Mouse (Mus musculus): ENCODE data around the gene 4933411K16Rik. TPM values are rescaled to one million over a fixed set of nuclear protein-coding genes. Genes with fewer than 3 reads are reported as not detected.
A peak's percentile ranks its signal among the peaks of the same experiment; 100 is the strongest.

Gene 4933411K16Rik
- total and polyA plus RNA-seq, 2 experiments, result 7.0 to 17.1 TPM

DNA sequence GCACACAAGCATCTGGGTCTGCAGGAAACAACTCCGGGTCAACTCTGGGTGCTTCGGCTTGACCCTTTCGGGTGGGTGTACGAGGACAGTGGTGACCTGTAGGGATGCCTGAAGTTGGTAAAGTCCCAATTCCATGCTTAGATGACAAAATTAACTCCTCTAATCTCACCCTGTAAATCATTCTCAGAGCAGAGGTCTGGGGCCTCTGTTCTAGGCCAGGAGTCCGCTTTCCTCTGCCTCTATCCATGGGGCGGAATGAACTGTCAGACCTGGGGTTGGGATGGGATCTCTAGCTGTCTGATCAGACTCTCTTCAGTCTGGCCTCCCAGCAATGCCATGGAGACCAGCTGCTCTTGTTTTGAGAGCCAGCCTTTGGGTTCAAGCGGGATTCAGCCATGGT lies 9.4 kb downstream of the 4933411K16Rik start:
- Histone ChIP-seq H3K79me2 (ENCODE audit: control insufficient read depth, insufficient read depth, low read length) (peaks cover 3% of the 10 kb centered on the region; the same call in 1 of the 2 replicates), H3K4me1 (ENCODE audit: control insufficient read depth, insufficient read depth, low read length) (no peaks in the 10 kb centered on the region), H3K4me3 (ENCODE audit: insufficient read depth, low read depth, low read length) (no peak overlapping the region), H3K9ac (ENCODE audit: low read depth, low read length) (no peak overlapping the region), H3K27ac (replicated peaks; ENCODE audit: insufficient read depth, low read depth, low read length) (no peak overlapping the region), H3K27me3 (ENCODE audit: control insufficient read depth, insufficient read depth, low read length) (no peaks in the 10 kb centered on the region), H3K36me3 (ENCODE audit: control insufficient read depth, insufficient read depth, low read length) (peaks cover 46% of the 10 kb centered on the region)
- TF ChIP-seq POLR2A (IDR thresholded peaks at IDR 0.05; ENCODE audit: extremely low read depth, insufficient read depth, low read length) (no peak), CTCF (IDR thresholded peaks at IDR 0.05; ENCODE audit: low read depth, low read length) (no peak)
- WGBS, result 77% methylated on average over 7 of the region's 7 CpGs
- DNase-seq (ENCODE audit: extremely low read depth, low read depth, low spot score), result peak; percentile 46

- H3K79me2 ChIP-seq (ENCODE audit: control insufficient read depth, insufficient read depth, low read length), result no peaks in the 10 kb centered on the region
- H3K27ac ChIP-seq (replicated peaks; ENCODE audit: insufficient read depth, low read depth, low read length), result no peak overlapping the region
- DNase-seq (ENCODE audit: extremely low read depth, low read depth, low spot score), result no peak
- TF ChIP-seq CTCF (IDR thresholded peaks at IDR 0.05; ENCODE audit: low read depth, low read length) (no peak), POLR2A (IDR thresholded peaks at IDR 0.05; ENCODE audit: extremely low read depth, insufficient read depth, low read length) (no peak)
- no peak overlapping the region for H3K9ac ChIP-seq (ENCODE audit: low read depth, low read length)
- H3K27me3 ChIP-seq (ENCODE audit: control insufficient read depth, insufficient read depth, low read length), result no peaks in the 10 kb centered on the region
- WGBS, result 75% methylated on average over 11 of the region's 11 CpGs
- H3K4me3 ChIP-seq (ENCODE audit: insufficient read depth, low read depth, low read length), result no peak overlapping the region
- H3K4me1 ChIP-seq (ENCODE audit: control insufficient read depth, insufficient read depth, low read length), result peaks cover 11% of the 10 kb centered on the region
- H3K36me3 ChIP-seq (ENCODE audit: control insufficient read depth, insufficient read depth, low read length), result peaks cover 32% of the 10 kb centered on the region
These were observed 16.6 kb downstream of the 4933411K16Rik start for GRCm38 (mm10) chr19:42068441-42069240.

GRCm38 (mm10) chr19:42069241-42069525 lies 17.1 kb downstream of the 4933411K16Rik start:
- Histone ChIP-seq H3K36me3 (ENCODE audit: control insufficient read depth, insufficient read depth, low read length) (peaks cover 29% of the 10 kb centered on the region), H3K79me2 (ENCODE audit: control insufficient read depth, insufficient read depth, low read length) (no peaks in the 10 kb centered on the region), H3K9ac (ENCODE audit: low read depth, low read length) (no peak overlapping the region), H3K4me1 (ENCODE audit: control insufficient read depth, insufficient read depth, low read length) (peaks cover 11% of the 10 kb centered on the region), H3K27ac (replicated peaks; ENCODE audit: insufficient read depth, low read depth, low read length) (no peak overlapping the region), H3K27me3 (ENCODE audit: control insufficient read depth, insufficient read depth, low read length) (no peaks in the 10 kb centered on the region), H3K4me3 (ENCODE audit: insufficient read depth, low read depth, low read length) (no peak overlapping the region)
- no peak for DNase-seq (ENCODE audit: extremely low read depth, low read depth, low spot score)
- 77% methylated on average over 6 of the region's 6 CpGs for WGBS
- TF ChIP-seq POLR2A (IDR thresholded peaks at IDR 0.05; ENCODE audit: extremely low read depth, insufficient read depth, low read length), result no peak
- peak; percentile 34; the same call in 1 of the 2 replicates for TF ChIP-seq CTCF (IDR thresholded peaks at IDR 0.05; ENCODE audit: low read depth, low read length)

GRCm38 (mm10) chr19:42071221-42071620 lies 19.2 kb downstream of the 4933411K16Rik start:
- Histone ChIP-seq H3K4me1 (ENCODE audit: control insufficient read depth, insufficient read depth, low read length) (peaks cover 11% of the 10 kb centered on the region), H3K27me3 (ENCODE audit: control insufficient read depth, insufficient read depth, low read length) (no peaks in the 10 kb centered on the region), H3K36me3 (ENCODE audit: control insufficient read depth, insufficient read depth, low read length) (peaks cover 21% of the 10 kb centered on the region), H3K27ac (replicated peaks; ENCODE audit: insufficient read depth, low read depth, low read length) (peak overlapping the region; percentile 65), H3K9ac (ENCODE audit: low read depth, low read length) (no peak overlapping the region), H3K79me2 (ENCODE audit: control insufficient read depth, insufficient read depth, low read length) (no peaks in the 10 kb centered on the region), H3K4me3 (ENCODE audit: insufficient read depth, low read depth, low read length) (no peak overlapping the region)
- peak; percentile 48 for DNase-seq (ENCODE audit: extremely low read depth, low read depth, low spot score)
- TF ChIP-seq CTCF (IDR thresholded peaks at IDR 0.05; ENCODE audit: low read depth, low read length) (peak; percentile 27; the same call in 1 of the 2 replicates), POLR2A (IDR thresholded peaks at IDR 0.05; ENCODE audit: extremely low read depth, insufficient read depth, low read length) (no peak)
- WGBS, result 61% methylated on average over 7 of the region's 7 CpGs

- peak overlapping the region; percentile 53 for H3K9ac ChIP-seq (ENCODE audit: low read depth, low read length)
- DNase-seq (ENCODE audit: extremely low read depth, low read depth, low spot score), result peak; percentile 99
- WGBS, result 25% methylated on average over 15 of the region's 15 CpGs
These were observed 20.0 kb downstream of the 4933411K16Rik start for GRCm38 (mm10) chr19:42071886-42072608.

More at GRCm38 (mm10) chr19:42071886-42072608, 20.0 kb downstream of the 4933411K16Rik start:
- Histone ChIP-seq H3K27me3 (ENCODE audit: control insufficient read depth, insufficient read depth, low read length) (no peaks in the 10 kb centered on the region), H3K79me2 (ENCODE audit: control insufficient read depth, insufficient read depth, low read length) (no peaks in the 10 kb centered on the region), H3K27ac (replicated peaks; ENCODE audit: insufficient read depth, low read depth, low read length) (peak overlapping the region; percentile 96), H3K36me3 (ENCODE audit: control insufficient read depth, insufficient read depth, low read length) (peaks cover 18% of the 10 kb centered on the region), H3K4me3 (ENCODE audit: insufficient read depth, low read depth, low read length) (no peak overlapping the region), H3K4me1 (ENCODE audit: control insufficient read depth, insufficient read depth, low read length) (peaks cover 11% of the 10 kb centered on the region)
- no peak for TF ChIP-seq POLR2A (IDR thresholded peaks at IDR 0.05; ENCODE audit: extremely low read depth, insufficient read depth, low read length)
- no peak for TF ChIP-seq CTCF (IDR thresholded peaks at IDR 0.05; ENCODE audit: low read depth, low read length)

All from liver, adult 2 months (tissue).